In genomic region chr9:78003278-78003677, GRCm38 (mm10) we compare ENCODE assay signal across 26 mouse cellular contexts. TPM values are rescaled to one million over a fixed set of nuclear protein-coding genes. Genes with fewer than 3 reads are reported as not detected.
"Had no signal": no experiment of that assay in that cellular context is flagged by ENCODE, and none has a peak within 500 bp of the region (broad histone marks: within the 10 kb centered on the region; RNA-seq: fewer than 3 reads in every experiment).

No protein-coding gene starts in this region.

- DNase-seq: kidney, postnatal 25 days; layer of hippocampus, adult 9-11 months; liver; lung, adult 2 months; lung, postnatal 14 days; lung, postnatal 4 days; retina, postnatal 1 day; right cerebral cortex, postnatal 25 days; spleen, adult 18-20 months; thymus, postnatal 25 days had no signal

- H3K4me2 ChIP-seq: limb, embryonic 13.5 days; liver, embryonic 15.5 days; midbrain, embryonic 11.5 days; midbrain, embryonic 15.5 days; neural tube, embryonic 13.5 days; stomach, embryonic 15.5 days had no signal

- H3K27me3 ChIP-seq: limb, embryonic 13.5 days; midbrain, embryonic 15.5 days; neural tube, embryonic 13.5 days; stomach, embryonic 15.5 days had no signal

- H3K9ac ChIP-seq: limb, embryonic 13.5 days; liver, embryonic 15.5 days; midbrain, embryonic 15.5 days; neural tube, embryonic 13.5 days; stomach, embryonic 15.5 days had no signal

- ATAC-seq: midbrain, embryonic 15.5 days had no signal

- H3K36me3 ChIP-seq: limb, embryonic 10.5 days; limb, embryonic 13.5 days; liver, embryonic 15.5 days; midbrain, embryonic 15.5 days; neural tube, embryonic 13.5 days; stomach, embryonic 15.5 days had no signal

- H3K4me1 ChIP-seq: limb, embryonic 13.5 days; midbrain, embryonic 15.5 days; neural tube, embryonic 13.5 days; stomach, embryonic 15.5 days had no signal

- H3K9me3 ChIP-seq: limb, embryonic 10.5 days; limb, embryonic 13.5 days; liver, embryonic 15.5 days; midbrain, embryonic 15.5 days; neural tube, embryonic 13.5 days; stomach, embryonic 15.5 days had no signal

- H3K27ac ChIP-seq: kidney, postnatal 0 days; layer of hippocampus, adult 2 months; limb, embryonic 10.5 days; limb, embryonic 13.5 days; liver, embryonic 15.5 days; midbrain, embryonic 15.5 days; neural tube, embryonic 13.5 days; stomach, embryonic 15.5 days had no signal

- H3K4me3 ChIP-seq: layer of hippocampus, adult 2 months; limb, embryonic 10.5 days; limb, embryonic 13.5 days; liver, embryonic 15.5 days; midbrain, embryonic 15.5 days; neural tube, embryonic 13.5 days; stomach, embryonic 15.5 days had no signal

RNA-seq across cellular contexts. Expression of gene Gcm1, which starts 48.4 kb away (rescaled TPM):
- total RNA-seq: layer of hippocampus, adult 2 months; layer of hippocampus, postnatal 25 days; left cerebral cortex, adult 18-20 months; left cerebral cortex, postnatal 25 days; megakaryocyte progenitor cell, adult 5-6 weeks; megakaryocyte-erythroid progenitor cell, adult 5-6 weeks; neutrophil, adult 5-6 weeks had no signal
- polyA plus RNA-seq: large intestine, adult 2 months; limb, embryonic 10.5 days; limb, embryonic 13.5 days; liver, embryonic 15.5 days; lung, adult 2 months; midbrain, embryonic 15.5 days; neural tube, embryonic 13.5 days; stomach, embryonic 15.5 days had no signal
